Mouse (Mus musculus): ENCODE data around the gene Unkl.
A peak's percentile ranks its signal among the peaks of the same experiment; 100 is the strongest.
"Not testable (repeated sequence)": the region's sequence is repeated elsewhere in the genome, so short reads cannot be mapped to it uniquely, and the experiment has no call there.

Unkl gene

DNA sequence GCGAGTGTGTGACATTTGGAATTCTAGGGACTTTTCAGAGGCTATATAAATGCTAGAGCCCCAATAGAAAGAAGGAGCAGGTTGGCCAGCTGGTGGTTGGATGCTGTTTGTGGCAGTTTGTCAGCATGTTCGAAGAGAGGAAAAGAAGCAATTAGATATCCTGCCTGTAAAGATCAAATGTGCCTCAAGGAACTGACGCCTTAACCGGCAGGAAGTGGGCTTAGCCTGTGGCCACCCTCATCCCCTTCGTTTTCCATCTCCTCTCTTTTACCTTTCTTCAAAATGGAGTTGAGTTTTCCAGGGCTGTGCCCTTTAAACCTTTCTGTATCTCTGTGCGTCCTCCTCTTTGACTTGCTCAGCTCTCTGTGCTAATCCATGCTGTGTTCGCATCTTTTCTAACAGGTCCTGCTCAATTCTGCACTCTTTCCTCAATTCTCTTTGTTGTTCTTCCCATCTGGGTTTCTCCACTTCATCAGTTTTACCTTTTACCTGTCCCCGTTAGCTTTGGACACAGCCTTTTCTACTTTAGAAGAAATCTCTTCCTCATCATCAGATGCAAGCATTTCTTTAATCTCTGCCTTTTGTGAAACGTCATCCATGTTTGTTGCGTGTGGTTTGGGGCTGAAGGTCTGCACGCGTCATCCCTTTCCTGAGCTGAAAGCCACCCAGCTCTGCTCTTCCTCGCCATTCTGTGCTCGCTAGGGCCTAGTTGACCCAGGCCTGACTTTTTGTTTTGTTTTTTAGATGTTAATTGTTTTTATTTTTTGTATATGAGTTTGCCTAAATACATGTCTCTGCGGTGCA is 31.5 kb downstream of the Unkl start:
- DNase-seq (ENCODE audit: low spot score) = no peak

DNA sequence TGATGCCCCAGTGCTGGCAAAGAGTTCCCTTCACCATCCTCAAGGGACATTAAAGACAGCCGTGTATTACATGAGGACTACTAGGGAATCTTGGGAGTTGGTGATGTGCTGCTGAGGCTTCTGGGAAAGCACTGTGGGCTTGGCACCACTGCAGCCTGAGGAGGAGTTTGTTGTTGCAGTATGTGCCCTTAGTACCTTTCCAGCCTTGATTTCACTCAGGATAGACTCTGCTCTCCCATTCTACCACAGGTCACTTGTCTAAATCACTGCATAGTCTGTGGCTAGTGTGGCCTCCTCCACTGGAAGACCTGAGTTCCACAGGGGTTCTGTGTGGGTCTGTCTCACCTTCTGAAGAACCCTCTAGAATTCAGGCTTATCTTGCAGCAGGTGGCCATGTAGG is 32.5 kb downstream of the Unkl start:
- DNase-seq (ENCODE audit: low spot score) = no peak

DNA sequence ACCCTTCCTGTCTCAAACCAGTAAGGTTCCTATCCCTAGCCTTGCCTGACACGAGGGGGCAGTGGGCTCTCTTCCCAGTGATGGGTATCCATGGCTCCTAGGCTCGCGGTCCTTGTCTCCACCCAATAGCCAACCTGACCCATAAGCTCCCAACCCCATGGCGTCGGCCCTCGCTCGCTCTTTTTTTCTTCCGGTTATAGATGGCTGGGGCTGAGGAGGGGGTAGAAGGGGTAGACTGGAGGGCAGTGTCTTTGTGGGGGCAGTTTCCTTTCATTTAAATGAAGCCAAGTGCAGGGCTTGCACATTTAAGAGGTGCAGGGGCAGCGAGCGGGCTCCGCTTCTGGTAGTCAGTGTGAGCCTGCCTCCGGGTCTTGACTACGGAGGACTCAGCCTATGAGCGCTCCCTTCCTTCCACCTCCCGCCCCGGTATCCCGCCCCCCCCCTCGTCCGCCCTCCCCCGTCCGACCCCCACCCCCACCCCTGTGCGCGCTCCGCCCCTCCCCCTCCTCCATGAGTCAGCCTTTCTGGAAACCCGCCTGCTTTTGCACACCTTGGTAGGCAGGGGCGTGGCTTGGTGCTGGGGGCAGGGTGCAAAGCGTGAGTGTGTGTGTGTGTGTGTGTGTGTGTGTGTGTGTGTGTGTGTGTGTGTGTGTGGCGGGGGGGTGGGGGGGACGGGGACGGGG is 33.8 kb downstream of the Unkl start:
- DNase-seq (ENCODE audit: low spot score) = peak; percentile 83

GRCm38 (mm10) chr17:25222504-25222940 is 34.3 kb downstream of the Unkl start:
- peak; percentile 40 for DNase-seq (ENCODE audit: low spot score)

DNA sequence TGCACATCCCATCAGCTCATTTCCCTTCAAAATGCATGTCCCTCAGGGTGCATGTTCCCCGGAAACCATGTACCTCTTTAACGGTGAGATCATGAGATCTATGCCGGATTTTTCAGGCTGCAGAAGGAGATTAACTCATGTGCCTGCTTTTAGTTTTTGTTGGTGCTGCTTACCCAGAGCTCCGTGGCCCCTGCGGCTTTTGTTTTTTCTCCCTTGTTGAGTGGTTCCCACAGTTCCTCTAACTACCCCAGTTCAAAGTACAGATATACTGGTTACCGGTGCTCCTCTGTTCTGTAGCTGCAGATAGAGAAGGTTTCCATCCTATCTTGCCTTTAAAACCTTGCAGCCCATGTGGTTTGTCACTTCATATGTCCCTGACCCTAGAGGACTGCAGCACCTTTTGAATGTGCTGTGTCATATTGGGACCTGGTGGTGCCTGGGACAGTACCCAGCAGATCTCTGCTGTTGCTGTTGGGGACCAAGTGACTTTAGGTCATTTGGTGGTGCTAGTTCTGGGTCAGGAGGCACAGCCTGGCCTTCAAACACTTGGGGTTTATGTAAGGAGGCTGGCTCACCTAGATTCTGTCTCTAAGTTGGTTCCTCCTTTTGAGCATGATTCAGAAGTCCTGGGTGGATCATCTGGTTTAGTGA is 34.9 kb downstream of the Unkl start:
- peak; percentile 37 for DNase-seq (ENCODE audit: low spot score)

DNA sequence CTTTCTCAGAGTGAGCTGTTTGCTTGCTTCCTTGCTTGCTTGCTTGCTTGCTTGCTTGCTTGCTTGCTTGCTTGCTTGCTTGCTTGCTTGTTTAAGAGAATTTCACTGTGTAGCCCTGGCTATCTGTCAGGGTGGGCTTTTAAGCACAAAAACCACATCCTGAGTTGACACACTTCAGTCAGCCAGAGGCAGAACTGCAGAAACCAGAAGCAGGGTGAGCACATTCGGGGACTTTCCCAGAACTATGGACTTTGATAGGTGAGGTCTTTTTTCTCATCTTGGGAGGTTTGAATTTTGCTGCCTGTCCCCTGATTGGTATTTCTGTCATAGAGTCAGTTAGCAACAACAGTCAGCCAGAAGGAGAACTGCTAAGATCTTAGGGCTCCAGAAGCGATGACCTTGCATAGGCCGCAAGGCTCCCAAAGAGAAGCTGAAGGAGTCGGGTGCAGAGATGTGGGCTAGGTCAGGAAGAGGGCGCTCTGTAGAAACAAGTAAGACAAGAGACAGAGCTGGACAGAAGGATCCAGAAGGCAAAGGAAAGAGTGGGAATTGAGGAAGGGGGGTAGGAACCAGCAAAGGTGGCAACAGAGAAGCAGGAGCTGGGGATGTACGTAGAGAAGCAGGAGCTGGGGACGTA is 36.5 kb downstream of the Unkl start:
- no peak for DNase-seq (ENCODE audit: low spot score)

GRCm38 (mm10) chr17:25225659-25226058 is 37.5 kb downstream of the Unkl start:
- DNase-seq (ENCODE audit: low spot score) = no peak

DNA sequence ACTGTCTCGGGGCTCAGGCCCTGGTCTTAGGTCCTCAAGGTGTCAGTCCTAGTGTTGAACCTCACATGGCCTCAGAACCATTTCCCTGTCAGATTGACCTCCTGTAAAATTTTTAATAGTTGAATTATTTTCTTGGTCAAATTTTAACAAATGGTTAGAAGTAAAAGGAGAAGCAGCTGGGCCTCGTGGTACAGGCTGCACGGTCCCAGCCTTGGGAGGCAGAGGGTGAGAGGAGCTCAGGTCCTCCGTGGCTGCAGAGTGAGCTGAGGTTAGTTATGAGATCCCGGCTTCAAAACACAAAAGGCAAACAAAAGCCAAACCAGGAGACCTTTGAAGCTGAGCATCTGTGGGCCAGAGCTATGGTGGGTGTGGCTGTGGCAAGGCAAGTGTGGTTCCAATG is 39.8 kb downstream of the Unkl start:
- DNase-seq (ENCODE audit: low spot score) = no peak

DNA sequence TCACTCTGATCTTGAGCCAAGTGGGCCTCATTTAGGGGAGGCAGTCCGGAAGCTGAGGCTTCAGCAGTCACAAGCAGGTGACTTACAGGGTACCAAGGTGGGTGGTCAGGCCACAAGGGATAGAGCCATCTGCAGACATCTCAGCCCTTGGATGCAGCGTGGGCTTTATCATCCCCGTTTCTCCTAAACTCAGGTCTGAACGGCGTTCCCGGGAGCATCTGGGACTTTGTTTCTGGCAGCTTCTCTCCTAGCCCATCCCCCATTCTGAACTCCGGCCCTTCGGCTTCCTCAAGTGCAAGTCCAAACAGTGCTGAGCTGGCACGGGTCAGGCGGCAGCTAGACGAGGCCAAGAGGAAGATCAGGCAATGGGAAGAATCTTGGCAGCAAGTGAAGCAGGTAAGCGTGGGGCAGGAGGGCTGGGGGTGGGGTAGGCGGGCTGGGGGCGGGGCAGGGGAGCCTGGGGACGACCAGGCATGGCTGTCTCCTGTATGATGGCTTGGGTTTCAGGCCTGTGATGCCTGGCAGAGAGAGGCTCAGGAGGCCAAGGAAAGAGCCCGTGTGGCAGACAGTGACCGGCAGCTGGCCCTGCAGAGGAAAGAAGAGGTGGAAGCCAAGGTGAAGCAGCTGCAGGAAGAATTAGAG is 41.9 kb downstream of the Unkl start:
- DNase-seq (ENCODE audit: low spot score) = peak; percentile 34

DNA sequence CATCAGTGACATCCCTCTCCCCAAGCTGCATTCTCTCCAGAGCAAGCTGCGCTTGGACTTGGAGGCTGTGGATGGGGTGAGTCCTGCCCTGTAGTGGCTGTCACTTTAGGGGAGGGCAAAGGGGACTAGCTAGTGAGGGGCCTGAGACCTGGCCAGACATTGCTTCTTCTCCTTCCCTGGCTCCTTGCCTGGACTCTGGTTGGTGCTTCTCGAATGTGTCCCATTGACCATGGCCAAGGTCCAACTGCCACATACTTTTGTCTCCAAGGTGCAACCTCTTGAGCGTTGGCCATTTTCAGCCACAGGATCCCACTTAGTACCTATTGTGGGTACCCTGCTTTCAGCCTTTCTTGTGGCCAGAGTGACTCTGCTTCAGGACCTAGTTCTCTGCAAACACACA is 42.5 kb downstream of the Unkl start:
- DNase-seq (ENCODE audit: low spot score) = no peak

DNA sequence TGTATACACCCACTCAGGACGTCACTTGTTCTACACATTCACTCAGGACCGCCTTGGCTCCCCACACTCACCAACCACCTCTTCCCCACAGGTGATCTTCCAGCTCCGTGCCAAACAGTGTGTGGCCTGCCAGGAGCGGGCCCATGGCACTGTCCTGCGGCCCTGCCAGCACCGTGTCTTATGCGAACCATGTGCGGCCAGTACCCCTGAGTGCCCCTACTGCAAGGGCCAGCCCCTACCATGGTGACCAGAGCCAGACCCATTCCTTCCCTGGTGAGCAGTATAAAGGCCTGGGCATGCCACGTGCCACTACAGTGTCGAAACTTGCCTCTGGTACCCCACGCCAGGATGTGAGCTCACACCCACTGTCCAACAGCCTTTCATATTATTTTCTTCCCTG is 43.4 kb downstream of the Unkl start:
- not testable (repeated sequence) for DNase-seq (ENCODE audit: low spot score)

GRCm38 (mm10) chr17:25235635-25236034 is 47.4 kb downstream of the Unkl start:
- DNase-seq (ENCODE audit: low spot score) = no peak

- peak; percentile 94 for DNase-seq (ENCODE audit: low spot score)
These were observed 51.8 kb downstream of the Unkl start, which contains the start of the genes Gnptg and Tsr3 for GRCm38 (mm10) chr17:25239695-25240636. Gene Gnptg (minus strand): TSS chr17:25240124. Gene Tsr3 (plus strand): TSS chr17:25240170.

- DNase-seq (ENCODE audit: low spot score) = no peak
These were observed 55.1 kb downstream of the Unkl start for GRCm38 (mm10) chr17:25243131-25243780.

DNA sequence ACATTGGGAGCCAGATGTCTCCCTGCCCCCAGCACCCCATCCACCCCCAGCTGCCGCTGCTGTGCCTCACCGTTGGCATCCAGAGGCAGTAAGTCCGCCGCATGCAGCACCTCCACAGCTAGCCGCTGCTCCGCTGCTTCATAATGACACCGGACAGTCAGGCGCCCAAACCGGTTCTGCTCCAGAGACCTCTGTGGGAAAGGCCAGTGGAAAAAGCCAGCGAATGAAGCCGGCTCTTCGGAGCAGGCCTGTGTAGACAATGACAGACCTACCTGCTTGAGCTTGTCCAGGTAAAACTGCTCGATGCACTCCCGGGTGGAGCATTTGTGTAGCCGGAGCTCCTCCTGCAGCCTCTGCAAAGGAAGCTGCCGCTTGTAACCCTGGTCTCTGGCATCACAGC is 56.0 kb downstream of the Unkl start:
- no peak for DNase-seq (ENCODE audit: low spot score)

GRCm38 (mm10) chr17:25248033-25248750 is 60.0 kb downstream of the Unkl start:
- no peak for DNase-seq (ENCODE audit: low spot score)

- no peak for DNase-seq (ENCODE audit: low spot score)
These were observed 62.1 kb downstream of the Unkl start for GRCm38 (mm10) chr17:25250181-25250835.

- peak; percentile 59 for DNase-seq (ENCODE audit: low spot score)
These were observed 64.4 kb downstream of the Unkl start for GRCm38 (mm10) chr17:25252643-25253042.

- no peak for DNase-seq (ENCODE audit: low spot score)
These were observed 65.6 kb downstream of the Unkl start for GRCm38 (mm10) chr17:25253760-25254159.

Data from MN1 (cell line).